Mouse (Mus musculus): ENCODE data around the gene Wnt5b.

Wnt5b gene

DNA sequence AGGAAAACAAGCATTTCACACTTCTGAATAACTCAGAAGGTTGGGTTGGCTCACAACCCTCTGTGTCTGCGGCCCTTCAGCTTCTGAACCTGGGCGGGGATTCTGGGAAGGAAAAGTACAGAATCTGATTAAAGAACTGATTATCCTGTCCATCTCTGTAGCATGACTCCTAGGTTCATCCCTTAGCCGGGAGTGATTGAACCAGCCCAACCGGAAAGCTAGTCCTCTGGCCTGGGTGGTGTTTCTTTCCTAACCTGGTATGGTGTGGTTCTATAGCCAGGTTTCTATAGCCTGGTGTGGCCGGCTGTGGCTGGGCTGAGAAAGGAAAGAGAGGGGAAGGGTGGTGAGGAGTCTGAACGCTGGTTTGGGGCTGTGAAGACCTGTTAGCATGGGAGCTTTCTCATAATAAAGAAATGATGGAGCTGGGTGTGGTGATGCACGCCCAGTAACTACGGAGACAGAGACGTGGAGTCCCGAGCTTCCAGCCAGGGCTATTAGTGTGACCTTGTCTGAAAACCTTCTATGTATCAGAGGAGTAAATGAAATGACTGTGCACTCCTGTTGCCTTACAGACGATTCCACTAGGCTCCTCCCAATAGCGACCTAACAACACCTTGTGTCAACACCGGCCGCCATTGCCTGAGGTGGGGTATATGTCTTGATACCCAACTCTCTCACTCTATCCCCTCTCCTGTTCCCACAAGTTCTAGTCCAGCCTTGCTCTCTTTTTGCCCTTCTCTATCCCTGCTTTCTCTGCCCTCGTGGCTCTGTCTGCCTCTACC is 129.7 kb downstream of the Wnt5b start:
- no peak for DNase-seq

DNA sequence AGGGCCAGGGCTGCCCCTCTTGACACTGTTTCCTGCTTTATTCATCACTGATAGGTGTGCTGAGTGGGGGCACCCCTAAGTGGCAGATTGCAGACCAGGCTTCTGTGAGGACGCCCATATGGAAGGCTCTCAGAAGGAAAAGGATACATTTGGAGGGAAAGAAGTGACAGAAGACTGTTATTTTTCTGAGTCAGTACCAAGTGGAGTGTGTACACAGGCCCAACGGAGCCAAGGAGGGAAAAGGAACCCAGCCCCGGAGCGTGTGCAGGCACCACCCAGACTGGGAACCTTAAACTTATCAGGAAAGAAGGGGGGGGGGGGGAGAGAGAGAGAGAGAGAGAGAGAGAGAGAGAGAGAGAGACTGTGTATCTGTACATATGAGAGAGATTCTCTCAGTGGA is 131.6 kb downstream of the Wnt5b start:
- DNase-seq, result no peak

DNA sequence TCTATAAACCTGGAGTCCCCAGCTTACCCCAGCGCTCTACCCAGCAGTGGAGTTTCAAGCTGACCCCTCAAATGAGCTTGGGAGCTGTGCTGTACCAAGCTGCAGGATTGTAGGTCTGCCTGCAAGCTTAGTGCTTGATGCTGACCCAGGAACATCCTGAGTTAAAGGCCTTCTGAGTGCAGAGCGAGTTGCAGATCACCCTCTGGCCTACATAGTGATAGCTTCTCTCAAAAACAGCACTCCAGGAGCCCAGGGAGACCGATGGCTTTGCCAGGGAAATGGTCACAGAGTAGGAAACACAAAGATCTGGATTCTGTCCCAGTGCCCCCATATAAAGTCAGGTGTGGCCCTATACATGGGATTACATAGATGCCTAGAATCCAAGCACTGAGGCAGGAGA is 132.6 kb downstream of the Wnt5b start:
- DNase-seq, result no peak

DNA sequence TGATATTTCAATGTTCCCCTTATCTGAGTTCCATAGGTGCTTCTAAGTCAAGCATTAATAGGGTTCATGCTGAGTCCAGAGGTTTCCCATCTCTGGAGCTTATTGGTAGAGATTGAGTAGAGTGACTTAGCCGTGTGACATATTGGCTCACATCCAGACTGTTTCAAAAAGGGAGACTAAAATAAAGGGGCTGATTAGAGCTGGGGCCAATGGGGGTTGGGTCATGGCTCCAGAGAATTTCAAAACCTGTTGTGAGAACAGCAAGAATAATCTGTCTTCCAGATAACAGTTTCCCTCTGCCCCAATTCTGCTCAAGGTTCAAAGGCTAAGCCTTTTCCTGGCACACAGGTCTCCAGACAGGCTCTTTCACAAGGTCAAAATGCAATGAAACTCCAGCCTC is 134.4 kb downstream of the Wnt5b start:
- no peak for DNase-seq

DNA sequence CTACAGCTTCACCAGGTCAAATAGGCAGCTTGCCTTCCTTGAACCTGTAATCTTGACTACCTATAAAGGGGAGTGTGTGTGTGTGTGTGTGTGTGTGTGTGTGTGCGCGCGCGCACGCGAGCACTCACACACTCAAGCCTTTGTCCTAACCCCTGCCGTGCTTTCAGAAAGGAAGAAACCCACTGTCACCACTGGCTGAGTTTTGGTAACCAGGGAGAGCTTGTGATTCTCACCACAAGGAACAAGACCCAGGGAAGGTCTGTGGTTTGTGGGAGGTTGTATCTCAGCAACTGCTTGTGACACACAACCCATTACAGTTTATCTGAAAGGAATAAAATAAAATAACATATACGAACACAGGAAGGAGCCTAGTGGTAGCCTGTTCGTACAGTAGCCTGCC is 135.6 kb downstream of the Wnt5b start:
- no peak for DNase-seq

DNA sequence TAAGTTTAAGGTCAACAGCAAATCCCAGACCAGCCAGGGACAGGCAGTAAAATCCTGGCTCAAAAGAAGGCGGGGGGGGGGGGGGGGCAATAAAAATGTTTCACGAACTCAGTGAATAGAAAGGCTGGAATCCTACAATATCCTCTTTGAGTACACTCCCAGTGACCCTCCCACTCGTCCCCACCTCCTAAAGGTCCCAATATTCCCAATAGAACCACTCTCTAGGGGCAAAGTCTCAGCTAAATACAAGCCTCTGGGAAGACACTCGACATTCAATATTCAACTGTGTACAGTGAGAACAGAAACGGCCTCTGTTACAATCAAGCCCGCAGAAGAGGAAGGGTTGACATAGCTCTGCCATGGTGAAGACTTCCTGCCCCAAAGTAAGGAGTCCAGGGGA is 136.3 kb downstream of the Wnt5b start:
- DNase-seq, result no peak

DNA sequence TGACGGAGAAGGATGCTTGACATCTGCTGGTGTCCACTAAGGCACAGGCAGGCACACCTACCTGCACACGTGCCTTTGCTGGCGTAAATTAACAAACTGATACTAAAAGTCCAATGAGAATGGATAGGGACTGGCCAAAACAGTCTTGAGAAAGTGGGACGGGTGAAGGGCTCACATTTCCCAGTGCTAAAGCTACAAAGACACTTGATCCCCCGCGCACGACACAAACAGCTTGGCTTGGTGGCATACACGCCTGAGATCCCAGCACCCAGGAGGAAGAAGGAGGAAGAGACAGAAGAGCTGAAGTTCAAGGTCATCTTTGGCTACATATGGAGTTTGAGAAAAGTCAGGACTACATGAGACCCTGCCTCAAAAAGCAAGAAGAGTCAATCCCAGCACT is 137.6 kb downstream of the Wnt5b start:
- DNase-seq, result no peak

DNA sequence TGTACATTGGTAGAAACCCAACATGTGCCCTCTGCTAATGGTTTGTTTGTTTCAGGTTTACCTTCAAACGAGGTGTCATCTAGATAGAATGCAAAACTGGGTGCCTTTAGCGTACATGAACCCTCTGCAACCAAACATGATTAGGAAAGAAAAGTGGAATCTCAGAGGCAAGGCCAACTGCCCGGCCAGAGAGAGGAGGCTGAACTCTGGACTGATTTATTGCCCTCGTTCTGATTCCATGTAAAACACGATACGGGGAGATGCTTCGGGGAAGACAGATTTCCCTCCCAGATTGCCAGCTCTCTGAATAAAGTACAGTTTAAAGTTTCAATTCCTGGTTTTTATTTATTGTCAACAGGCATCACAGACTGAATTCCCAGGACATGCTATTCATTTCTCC is 138.8 kb downstream of the Wnt5b start:
- DNase-seq, result no peak

DNA sequence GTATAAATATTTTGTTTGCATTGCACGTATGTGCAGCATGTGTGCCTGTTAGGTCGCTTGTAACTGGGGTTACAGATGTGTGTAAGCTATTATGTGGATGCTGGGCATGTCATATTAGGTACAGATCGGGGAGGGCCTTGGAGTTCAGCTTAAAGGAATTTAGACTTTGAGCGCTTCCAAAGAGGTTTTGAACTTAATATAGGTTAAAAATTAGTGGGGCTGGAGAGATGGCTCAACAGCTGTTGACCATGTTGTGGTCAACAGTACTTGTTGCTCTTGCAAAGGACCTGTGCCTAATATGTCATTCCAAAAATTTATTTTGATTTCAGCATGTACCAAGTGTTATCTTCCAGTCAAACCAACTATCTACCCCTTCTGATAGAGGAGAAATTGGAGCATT is 139.3 kb downstream of the Wnt5b start:
- DNase-seq, result no peak

DNA sequence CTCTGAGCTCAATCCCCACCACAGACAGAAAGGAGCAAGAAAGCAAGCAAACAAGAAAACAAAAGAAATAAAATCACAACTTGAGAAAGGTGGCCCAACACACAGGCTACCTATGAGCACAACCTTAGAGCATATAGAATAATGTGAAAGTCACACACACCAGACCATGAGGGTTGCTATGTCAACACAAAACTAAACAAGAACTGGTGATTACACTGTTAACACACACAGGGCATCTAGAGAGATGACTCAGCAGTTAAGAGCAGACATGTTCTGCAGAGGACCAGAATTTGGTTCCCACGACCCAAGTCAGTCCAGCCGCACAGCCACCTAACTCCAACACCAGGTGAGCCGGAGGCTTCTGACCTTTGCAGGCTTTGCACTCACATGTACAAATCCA is 141.2 kb downstream of the Wnt5b start:
- no peak for DNase-seq

DNA sequence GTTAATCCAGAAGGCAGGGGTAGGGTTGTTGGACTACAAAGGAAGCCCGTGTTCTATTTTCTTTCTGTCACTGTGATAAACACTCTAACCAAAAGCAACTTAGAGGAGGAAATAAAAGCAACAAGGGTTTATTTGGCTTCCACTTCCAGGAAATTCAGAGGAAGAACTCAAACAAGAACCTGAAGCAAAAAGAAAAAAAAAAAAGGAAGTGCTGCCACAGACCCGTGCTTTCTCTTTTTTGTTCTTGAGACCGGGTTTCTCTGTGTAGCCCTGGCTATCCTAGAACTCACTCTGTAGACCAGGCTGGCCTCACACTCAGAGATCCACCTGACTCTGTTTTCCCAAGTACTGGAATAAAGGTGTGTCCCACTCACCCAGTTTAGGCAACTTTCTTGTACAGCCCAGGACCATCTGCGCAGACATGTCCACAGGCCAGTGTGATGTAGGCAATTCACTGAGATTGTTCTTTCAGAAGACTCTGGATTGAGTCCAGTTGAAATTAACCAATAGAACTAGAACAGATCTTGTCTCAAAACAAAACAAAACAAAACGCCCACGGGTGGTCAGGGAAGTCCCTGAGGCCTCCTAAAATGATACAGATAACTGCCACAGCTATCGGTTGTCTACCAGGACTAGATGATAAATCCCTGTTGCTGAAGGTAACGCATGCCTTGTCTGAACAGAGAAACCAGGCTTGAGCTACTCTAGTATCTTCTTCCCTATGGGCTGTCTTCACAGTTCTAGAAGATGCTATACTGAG is 142.4 kb downstream of the Wnt5b start:
- no peak for DNase-seq

DNA sequence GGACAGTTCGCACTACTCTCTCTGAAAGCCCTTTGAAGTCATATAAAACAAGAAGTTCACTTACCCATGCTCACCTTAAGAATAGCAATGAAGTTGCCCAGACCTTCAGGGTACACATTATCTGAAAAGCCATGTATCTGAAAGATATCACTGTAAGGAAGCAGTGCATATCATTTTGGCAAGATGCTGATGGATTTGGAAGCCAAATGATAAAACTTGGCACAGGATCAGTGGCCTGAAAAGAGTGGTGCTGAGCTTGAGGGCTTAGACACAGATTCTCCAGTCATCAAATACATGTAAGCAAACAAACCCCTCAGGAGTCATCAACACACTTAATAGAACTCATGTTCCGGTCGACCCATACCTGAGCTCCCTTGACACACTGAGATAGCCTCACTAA is 143.5 kb downstream of the Wnt5b start:
- DNase-seq, result no peak

DNA sequence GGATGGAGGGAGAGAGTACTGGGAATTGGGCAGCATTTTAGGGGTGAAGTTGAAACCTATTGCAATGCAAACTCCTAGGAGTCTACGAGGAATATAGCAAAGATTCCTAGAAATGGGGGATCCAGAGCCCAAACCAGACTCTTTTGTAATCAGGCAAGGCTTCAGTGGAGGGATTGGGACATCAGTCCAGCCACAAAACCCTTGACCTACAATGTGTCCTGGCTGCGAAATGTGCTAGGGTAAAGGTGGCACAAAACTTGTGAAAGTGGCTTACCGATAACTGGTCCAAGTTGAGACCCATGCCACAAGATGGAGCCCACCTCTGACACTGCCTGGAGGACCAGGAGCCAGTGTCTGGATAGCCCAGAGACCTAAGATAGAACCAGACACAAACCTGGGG is 144.8 kb downstream of the Wnt5b start:
- DNase-seq, result no peak

DNA sequence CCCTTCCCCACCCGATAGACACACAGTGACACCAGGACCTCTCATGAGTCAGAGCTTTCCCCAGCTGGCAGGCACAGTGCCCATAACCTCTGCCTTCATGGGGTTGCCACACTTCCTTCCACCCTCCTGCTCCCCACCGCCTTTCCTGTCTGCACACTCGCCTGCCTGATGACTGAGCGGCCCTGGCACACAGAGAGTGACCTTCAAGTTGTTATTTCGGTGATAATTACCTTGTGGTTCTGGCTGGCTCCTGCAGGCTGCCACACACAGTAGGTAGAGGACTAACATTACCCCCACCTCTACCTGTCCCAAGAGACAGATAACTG is 147.9 kb downstream of the Wnt5b start:
- DNase-seq, result no peak

DNA sequence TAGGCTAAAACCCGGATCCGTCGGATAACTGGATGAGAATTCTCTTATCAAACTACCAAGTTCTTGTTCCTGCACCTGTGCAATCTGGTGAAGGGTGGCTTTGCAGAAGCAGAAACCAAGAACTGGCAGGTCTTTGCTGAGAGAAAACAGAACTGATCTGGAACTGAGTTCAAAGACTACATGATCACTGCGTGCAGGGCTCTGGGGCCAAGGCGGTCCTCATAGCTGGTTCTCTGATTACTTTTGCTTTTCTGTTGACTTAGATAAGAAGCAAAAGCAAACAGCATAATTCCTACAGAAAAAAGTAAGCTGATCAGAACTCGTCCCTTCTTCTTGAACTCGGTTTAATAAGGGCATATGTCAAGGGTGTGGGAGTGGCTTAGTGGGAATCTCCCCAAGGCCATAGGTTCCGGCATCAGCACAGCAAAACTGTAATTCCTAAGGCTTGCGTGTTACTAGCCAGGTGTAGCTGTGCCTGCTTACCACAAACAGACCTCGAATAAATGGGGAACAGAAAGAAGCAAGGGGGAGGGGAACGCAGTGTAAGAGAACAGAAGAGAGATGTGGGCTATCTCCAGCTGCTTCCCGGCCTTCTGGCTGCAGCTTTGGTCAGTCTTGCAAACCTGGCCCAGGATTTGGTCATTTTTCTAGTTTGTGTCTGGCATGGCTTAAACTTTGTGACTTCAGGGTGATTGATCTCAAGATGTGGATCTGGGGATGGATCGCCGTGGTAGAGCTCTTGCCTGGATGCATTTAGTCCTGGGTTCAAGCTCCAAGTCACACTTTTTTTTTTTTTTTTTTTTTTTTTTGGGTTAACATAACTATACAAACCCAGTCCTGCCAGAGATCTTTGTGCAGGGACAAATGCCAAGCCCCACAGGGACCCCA is 148.5 kb downstream of the Wnt5b start:
- no peak for DNase-seq

DNA sequence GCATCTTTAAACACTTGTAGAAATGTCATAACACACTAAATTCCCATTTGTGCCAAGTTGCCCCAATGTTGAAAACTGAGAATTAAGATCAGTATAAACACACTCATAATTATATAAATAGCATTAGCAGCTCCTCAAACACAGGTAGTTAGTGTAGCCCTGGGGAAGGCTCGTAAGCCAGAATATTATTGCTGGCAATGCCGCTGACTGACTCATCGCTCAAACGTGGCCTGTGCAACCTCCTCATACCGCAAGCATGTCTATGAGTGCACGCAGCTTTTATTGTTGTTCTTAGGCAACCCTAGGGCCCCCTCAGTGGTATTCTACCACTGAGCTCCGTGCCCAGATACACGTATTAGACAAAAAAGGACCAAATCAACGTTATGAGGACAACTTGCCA is 151.3 kb downstream of the Wnt5b start:
- no peak for DNase-seq

DNA sequence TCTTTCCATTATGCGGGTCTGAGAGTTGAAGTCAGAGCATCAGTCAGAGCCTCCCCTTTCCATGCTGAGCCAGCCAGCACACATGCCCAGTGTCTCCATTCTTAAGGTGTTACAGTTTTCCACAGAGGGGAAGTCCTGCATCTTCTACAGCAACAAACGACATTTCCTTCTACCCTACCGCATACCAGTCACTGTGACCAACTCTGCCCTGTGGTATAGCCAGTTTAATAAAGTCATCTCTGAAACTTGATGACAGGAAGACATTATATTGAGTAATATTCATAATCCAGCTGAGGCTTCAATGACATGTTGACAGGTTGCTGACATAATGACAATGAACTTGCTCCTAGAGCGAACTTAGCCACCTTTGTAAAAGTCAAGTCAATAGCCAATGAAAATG is 153.4 kb downstream of the Wnt5b start:
- DNase-seq, result no peak

DNA sequence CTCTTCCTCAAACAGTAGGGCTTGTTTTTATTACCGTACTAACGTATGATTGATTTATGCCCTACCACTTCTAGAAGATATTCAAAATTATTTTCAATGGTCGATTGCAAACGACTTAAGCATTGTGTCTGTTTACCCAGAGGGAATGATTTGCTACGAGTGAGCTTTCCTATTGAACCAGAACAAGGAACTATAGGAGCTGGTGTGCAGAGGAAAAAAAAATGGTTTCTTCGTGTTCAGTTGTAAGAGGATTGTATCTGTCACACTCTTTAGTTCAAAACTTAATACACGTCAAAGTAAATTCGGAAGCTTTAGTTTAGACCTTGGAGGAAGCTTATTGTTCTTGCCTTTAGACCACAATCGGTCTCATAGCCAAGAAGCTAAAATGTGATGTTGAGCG is 155.1 kb downstream of the Wnt5b start:
- no peak for DNase-seq

DNA sequence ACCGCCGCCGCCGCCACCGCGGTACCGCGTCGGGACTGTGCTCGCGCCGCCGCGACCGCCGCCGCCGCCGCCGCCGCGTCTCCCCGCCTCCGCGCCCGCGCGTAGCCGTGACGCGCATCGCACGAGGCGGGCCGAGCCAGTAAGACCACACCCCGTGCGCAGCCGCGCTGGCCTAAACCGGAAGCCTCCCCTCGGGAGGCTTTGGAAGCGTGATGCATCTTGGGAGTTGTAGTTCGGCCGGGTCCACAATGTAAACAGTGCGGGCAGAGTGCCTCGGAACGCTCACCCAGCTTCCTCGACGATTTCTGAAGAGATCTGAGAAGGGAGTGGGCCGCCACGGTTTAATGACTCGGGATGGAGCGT is 155.5 kb downstream of the Wnt5b start:
- DNase-seq, result peak; percentile 96

DNA sequence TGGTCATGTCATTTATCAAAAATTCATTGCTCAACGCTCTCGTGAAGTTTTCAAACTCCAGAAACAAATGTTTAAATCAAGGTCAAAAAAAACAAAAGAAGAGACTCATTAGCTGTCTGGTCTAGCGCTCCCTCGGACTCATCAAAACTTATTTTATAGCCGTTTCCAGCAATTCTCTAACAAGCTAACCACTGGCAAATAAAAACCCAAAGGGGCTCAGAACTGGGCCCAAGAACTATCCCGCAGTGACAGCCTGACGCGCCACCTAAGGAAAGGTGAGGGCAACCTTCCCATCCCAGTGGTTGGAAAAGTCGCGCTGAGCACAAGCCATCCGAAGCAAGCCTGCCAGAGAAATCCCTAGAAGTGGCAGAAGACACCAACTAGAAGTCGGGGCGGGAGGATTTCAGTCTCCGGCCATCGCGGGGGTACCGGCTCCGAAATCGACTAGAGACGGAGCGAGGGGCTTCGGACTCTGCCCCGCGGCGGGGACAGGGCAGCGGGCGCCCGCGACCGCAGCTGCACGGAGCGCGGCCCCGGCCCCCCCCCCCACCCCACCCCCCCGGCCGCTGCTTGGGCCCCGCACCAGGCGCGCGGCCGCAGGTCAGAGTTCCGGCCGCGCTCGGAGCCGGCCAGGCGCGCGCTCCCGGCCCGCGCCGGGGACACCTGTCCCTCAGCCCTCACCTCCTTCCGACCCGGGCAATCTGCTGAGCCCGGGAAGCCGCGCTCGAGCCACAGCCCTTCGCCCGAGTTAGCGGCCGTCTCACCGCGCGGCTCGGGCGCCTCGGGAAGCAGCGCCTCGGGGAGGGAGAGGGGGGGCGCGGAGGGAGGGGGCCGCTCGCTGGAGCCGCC is 156.1 kb downstream of the Wnt5b start:
- peak; percentile 59 for DNase-seq

DNA sequence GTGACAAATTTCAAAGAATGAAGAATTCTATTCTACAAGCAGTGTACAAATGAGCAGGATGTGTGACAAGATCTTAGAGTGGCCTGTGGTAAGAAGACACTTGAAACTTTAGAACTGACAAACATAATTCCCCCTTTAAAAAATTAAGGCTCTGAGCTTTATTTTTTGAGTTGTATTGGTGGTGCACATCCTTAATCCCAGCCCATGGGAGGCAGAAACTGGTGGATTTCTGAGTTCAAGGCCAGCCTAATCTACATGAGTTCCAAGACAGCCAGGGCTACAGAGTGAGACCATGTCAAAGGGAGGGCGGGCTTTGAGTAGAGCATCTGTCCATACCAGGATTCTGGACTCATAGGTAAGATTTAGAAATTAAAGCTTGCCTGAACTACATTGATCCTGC is 157.3 kb downstream of the Wnt5b start:
- peak; percentile 26 for DNase-seq

DNA sequence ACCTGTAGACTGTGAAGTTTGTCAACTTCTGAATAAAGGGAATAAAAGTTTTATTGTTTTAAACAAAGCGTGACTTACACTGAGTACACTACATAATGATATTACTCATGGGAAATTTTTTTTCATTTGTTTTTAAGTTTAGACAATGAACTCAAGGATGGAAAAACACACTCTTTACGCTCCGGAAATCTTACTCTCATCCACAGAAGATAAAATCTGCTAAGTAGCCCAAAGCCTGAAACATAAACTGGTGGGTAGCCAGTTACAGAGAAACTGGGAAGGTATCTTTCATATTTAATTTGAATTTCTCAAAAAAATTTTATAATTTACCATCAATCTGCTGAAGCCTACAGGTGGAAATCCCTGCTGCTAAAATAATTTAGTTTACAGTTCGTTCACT is 157.7 kb downstream of the Wnt5b start:
- no peak for DNase-seq

DNA sequence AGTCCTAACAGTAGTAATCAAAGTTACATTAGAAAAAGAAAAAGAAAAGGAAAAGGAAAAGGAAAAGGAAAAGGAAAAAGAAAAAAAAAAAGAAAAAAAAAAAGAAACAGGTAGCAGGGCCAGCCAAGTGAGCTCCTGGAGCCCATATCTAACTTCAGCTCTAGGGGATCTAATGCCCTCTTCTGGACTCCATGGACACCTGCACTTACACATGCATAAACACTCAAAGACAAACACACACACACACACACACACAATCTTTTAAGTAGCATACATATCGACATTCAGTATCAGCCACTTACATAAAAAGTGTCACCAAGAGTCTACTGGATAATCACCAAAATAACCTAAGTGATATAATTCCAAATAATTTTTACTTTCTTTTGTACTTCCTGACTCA is 158.5 kb downstream of the Wnt5b start:
- DNase-seq, result no peak

Measured in cerebellum, adult 9-10 months (tissue).